In the genomic region with DNA sequence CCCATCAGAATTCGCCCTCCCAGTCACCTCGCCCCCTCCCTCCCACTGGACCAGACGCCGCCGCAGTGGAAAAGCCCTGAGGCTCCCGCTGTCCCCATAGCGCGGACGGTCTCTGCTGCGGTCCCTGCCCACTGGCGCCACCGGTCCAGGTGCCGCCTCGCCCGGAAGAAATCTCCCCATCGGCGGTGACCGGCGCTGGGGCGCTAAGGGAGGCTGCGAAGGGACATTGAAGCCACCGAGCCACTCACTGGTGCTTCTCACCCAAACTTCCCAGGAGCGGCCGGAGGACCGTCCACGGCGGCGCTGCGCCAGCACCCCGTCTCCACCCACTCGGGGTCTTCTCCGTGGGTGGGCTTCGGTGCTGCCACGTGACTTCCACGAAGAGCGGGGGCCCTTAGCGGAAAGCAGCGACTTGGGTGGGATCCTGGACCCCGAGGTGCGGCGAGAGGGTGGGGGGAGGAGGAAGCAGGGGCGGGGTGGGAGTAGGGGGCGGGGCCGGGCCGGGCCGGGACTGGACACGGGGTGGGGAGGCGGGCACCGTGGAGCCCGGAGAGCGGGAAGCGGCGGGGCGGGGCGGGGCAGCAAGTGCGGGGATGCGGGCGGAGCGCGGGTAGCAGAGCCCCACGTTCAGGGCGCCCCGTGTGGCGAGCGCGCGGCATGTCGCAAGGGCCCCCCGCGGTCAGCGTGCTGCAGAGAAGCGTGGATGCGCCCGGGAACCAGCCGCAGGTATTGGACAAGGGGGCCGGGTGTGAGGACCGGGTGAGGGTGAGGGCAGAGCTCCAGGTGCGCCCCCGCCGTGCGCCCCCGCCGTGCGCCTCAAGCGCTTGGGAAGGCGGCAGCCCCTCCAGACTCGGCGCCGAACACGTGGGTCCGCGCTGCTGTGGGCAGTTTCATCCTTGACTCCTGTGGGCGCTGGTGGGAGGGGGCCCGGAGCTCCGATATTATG, we compare ENCODE assay signal across 8 mouse cellular contexts. TPM values are rescaled to one million over a fixed set of nuclear protein-coding genes. Genes with fewer than 3 reads are reported as not detected.
DNase-seq lines count a peak whose midpoint lies in the region; ATAC-seq and TF ChIP-seq lines count a peak whose summit lies in the region.

Batf3 (plus strand) TSS at position 46 of the 946 bp plus-strand sequence.

- peak within 1 kb of the TSS; percentile 45 for H3K27ac ChIP-seq in spleen, adult 2 months (ENCODE audit: insufficient read depth, low read length)
- no peak within 1 kb of the TSS for H3K27ac ChIP-seq in embryonic facial prominence, embryonic 11.5 days (replicated peaks; ENCODE audit: low read depth, low read length)
- H3K27ac ChIP-seq in heart, embryonic 16.5 days (ENCODE audit: low read length) = no peak within 1 kb of the TSS
- peak within 1 kb of the TSS; percentile 28; the same call in 1 of the 2 replicates for H3K27ac ChIP-seq in stomach, embryonic 14.5 days (ENCODE audit: low read length)

- H3K27me3 ChIP-seq in spleen, adult 2 months (ENCODE audit: control insufficient read depth, insufficient read depth, low read length) = peaks cover 10% of the 10 kb centered on the region
- H3K27me3 ChIP-seq in embryonic facial prominence, embryonic 11.5 days (ENCODE audit: control insufficient read depth, insufficient read depth, low read length) = peaks cover 6% of the 10 kb centered on the region
- peaks cover 6% of the 10 kb centered on the region; the same call in 1 of the 2 replicates for H3K27me3 ChIP-seq in heart, embryonic 16.5 days (ENCODE audit: control insufficient read depth, insufficient read depth, low read length)
- no peaks in the 10 kb centered on the region for H3K27me3 ChIP-seq in stomach, embryonic 14.5 days (ENCODE audit: control insufficient read depth, insufficient read depth, low read length)

- H3K4me1 ChIP-seq in spleen, adult 2 months (ENCODE audit: control insufficient read depth, insufficient read depth, insufficient read length) = peaks cover 9% of the 10 kb centered on the region
- H3K4me1 ChIP-seq in embryonic facial prominence, embryonic 11.5 days (ENCODE audit: control insufficient read depth, insufficient read depth, low read length) = no peaks in the 10 kb centered on the region
- peaks cover 7% of the 10 kb centered on the region; the same call in 1 of the 2 replicates for H3K4me1 ChIP-seq in heart, embryonic 16.5 days (ENCODE audit: control insufficient read depth, insufficient read depth, low read length)
- H3K4me1 ChIP-seq in stomach, embryonic 14.5 days (ENCODE audit: control insufficient read depth, insufficient read depth, low read length) = peaks cover 8% of the 10 kb centered on the region; the same call in 1 of the 2 replicates

- peak within 1 kb of the TSS; percentile 51 for H3K4me3 ChIP-seq in spleen, adult 2 months (ENCODE audit: extremely low read depth, insufficient read depth, insufficient read length)
- peak within 1 kb of the TSS; percentile 56 for H3K4me3 ChIP-seq in embryonic facial prominence, embryonic 11.5 days (ENCODE audit: low read depth, low read length)
- peak within 1 kb of the TSS; percentile 76 for H3K4me3 ChIP-seq in heart, embryonic 16.5 days (ENCODE audit: low read length)
- peak within 1 kb of the TSS; percentile 60 for H3K4me3 ChIP-seq in stomach, embryonic 14.5 days (ENCODE audit: low read depth, low read length)

- peak within 1 kb of the TSS; percentile 97 for H3K4me2 ChIP-seq in embryonic facial prominence, embryonic 11.5 days (ENCODE audit: low read depth, low read length)
- H3K4me2 ChIP-seq in heart, embryonic 16.5 days (ENCODE audit: low read depth, low read length) = peak within 1 kb of the TSS; percentile 100
- peak within 1 kb of the TSS; percentile 97 for H3K4me2 ChIP-seq in stomach, embryonic 14.5 days (replicated peaks; ENCODE audit: low read depth, low read length)

- 0 out of 2 replicates have a peak, but pooled peaks have one; percentile 8 for TF ChIP-seq CTCF in spleen, adult 2 months (IDR thresholded peaks at IDR 0.05; ENCODE audit: extremely low read depth, insufficient read depth, insufficient read length, insufficient replicate concordance)

- peak within 1 kb of the TSS; percentile 26 for H3K9ac ChIP-seq in embryonic facial prominence, embryonic 11.5 days (replicated peaks; ENCODE audit: low read length)
- peak within 1 kb of the TSS; percentile 76 for H3K9ac ChIP-seq in heart, embryonic 16.5 days (ENCODE audit: low read length)
- H3K9ac ChIP-seq in stomach, embryonic 14.5 days (replicated peaks; ENCODE audit: low read depth, low read length) = peak within 1 kb of the TSS; percentile 47

- DNase-seq in spleen, adult 2 months (ENCODE audit: low read depth in 1 of 2, low spot score in 2 of 2) = no peak
- no peak for DNase-seq in spleen, adult 12 weeks (ENCODE audit: low spot score)
- DNase-seq in embryonic facial prominence, embryonic 11.5 days (ENCODE audit: low spot score) = peak; percentile 74
- DNase-seq in kidney, postnatal 25 days = peak; percentile 54 to 74
- DNase-seq in frontal cortex, postnatal 36 days (ENCODE audit: low spot score in 2 of 2) = no peak

- WGBS in spleen, adult 2 months = 1% methylated on average over 84 of the region's 95 CpGs
- under 1% methylated on average over 79 of the region's 95 CpGs for WGBS in embryonic facial prominence, embryonic 11.5 days
- WGBS in heart, embryonic 16.5 days = under 1% methylated on average over 91 of the region's 95 CpGs
- WGBS in stomach, embryonic 14.5 days = under 1% methylated on average over 70 of the region's 95 CpGs

- H3K36me3 ChIP-seq in spleen, adult 2 months (ENCODE audit: control insufficient read depth, insufficient read depth, low read length) = no peaks in the 10 kb centered on the region
- no peaks in the 10 kb centered on the region for H3K36me3 ChIP-seq in embryonic facial prominence, embryonic 11.5 days (replicated peaks; ENCODE audit: control insufficient read depth, insufficient read depth, low read depth, low read length)
- no peaks in the 10 kb centered on the region for H3K36me3 ChIP-seq in heart, embryonic 16.5 days (ENCODE audit: control insufficient read depth, insufficient read depth)
- H3K36me3 ChIP-seq in stomach, embryonic 14.5 days (ENCODE audit: control insufficient read depth, insufficient read depth, low read length) = no peaks in the 10 kb centered on the region

- no peak for TF ChIP-seq POLR2A in spleen, adult 2 months (IDR thresholded peaks at IDR 0.05; ENCODE audit: low read depth, low read length)

- no peaks in the 10 kb centered on the region for H3K9me3 ChIP-seq in embryonic facial prominence, embryonic 11.5 days (replicated peaks; ENCODE audit: control insufficient read depth, low read length)
- H3K9me3 ChIP-seq in heart, embryonic 16.5 days (replicated peaks; ENCODE audit: control insufficient read depth, low read length) = peaks cover 6% of the 10 kb centered on the region; the same call in 1 of the 2 replicates
- H3K9me3 ChIP-seq in stomach, embryonic 14.5 days (ENCODE audit: control insufficient read depth, low read depth, low read length) = no peaks in the 10 kb centered on the region

- peak; percentile 64 for ATAC-seq in embryonic facial prominence, embryonic 11.5 days (replicated peaks; ENCODE audit: insufficient number of reproducible peaks, low FRiP score, low TSS enrichment, low read depth)
- ATAC-seq in heart, embryonic 16.5 days (replicated peaks; ENCODE audit: extremely low read depth, insufficient read depth, low FRiP score) = peak; percentile 50
- peak; percentile 70 for ATAC-seq in megakaryocyte, adult 5-6 weeks (ENCODE audit: poor library complexity, severe bottlenecking)
- ATAC-seq in stomach, embryonic 14.5 days (ENCODE audit: insufficient number of reproducible peaks, insufficient read depth, low FRiP score, low read depth) = peak; percentile 64

RNA-seq across cellular contexts. Expression of gene Batf3, which starts in this region (rescaled TPM):
- polyA plus RNA-seq in spleen, adult 2 months (2012; rRNA removed) = 22.7 and 30.7 TPM in 2 replicates
- polyA plus RNA-seq in embryonic facial prominence, embryonic 11.5 days (2014; fragmentation: Nextera tagmentation; extraction: Ambion mirVana) = 9.8 and 11.9 TPM in 2 replicates
- polyA plus RNA-seq in heart, embryonic 16.5 days (2015; fragmentation: Nextera tagmentation; extraction: Ambion mirVana) = 2.2 and 2.8 TPM in 2 replicates
- 5.2 and 11.7 TPM in 2 replicates for total RNA-seq in megakaryocyte, adult 5-6 weeks (2015)
- total RNA-seq in megakaryocyte, adult 5-6 weeks (2017) = 1.8 and 3.4 TPM in 2 replicates
- polyA plus RNA-seq in stomach, embryonic 14.5 days (2014; fragmentation: Nextera tagmentation; extraction: Ambion mirVana) = 13.4 and 13.6 TPM in 2 replicates

Comparison
In these comparisons a context has a peak if more than half of its experiments do, and no peak if none do; other contexts are left out.
1. DNase-seq: peak in embryonic facial prominence, embryonic 11.5 days (single experiment) and kidney, postnatal 25 days (2 of 2); none in spleen, adult 2 months (0 of 2), spleen, adult 12 weeks (single experiment) and frontal cortex, postnatal 36 days (0 of 2).
2. H3K27ac ChIP-seq: peak in spleen, adult 2 months (single experiment) and stomach, embryonic 14.5 days (single experiment); none in embryonic facial prominence, embryonic 11.5 days (single experiment) and heart, embryonic 16.5 days (single experiment).
3. H3K9ac ChIP-seq: peak in every context shown above with its lines; median percentile 76 in heart, embryonic 16.5 days; 47 in stomach, embryonic 14.5 days; 26 in embryonic facial prominence, embryonic 11.5 days.
4. Peak in every context shown above with its lines, with median percentiles within 50 percentile points of each other: H3K4me3 ChIP-seq, ATAC-seq and H3K4me2 ChIP-seq.